Mouse (Mus musculus) heart, embryonic 12.5 days (tissue): ENCODE data around the gene B9d2. TPM values are rescaled to one million over a fixed set of nuclear protein-coding genes. Genes with fewer than 3 reads are reported as not detected.

ENCODE experiments used
- ATAC-seq: fragments of 200-750 bp; cut with Nextera tagmentation; 2 replicates; pipeline ENCODE4 v1.8.0; 2017; ENCODE audit warnings: moderate TSS enrichment, moderate library complexity; ENCODE audit not compliant: insufficient number of reproducible peaks, low FRiP score
- H3K27ac ChIP-seq: fragments of 300-500 bp; sonication (generic); 2 replicates; pipeline ENCODE4 v1.5.1; 2016; ENCODE audit warnings: mild to moderate bottlenecking, moderate library complexity; ENCODE audit not compliant: poor library complexity, severe bottlenecking
- H3K27me3 ChIP-seq: fragments of 300-500 bp; sonication (generic); replicated peaks from 2 replicates; pipeline ENCODE4 v1.6.1; 2016; ENCODE audit warnings: mild to moderate bottlenecking, moderate library complexity
- H3K36me3 ChIP-seq: fragments of 300-500 bp; sonication (generic); 2 replicates; pipeline ENCODE4 v1.6.1; 2016; ENCODE audit warnings: mild to moderate bottlenecking, moderate library complexity
- H3K4me1 ChIP-seq: fragments of 300-500 bp; sonication (generic); replicated peaks from 2 replicates; pipeline ENCODE4 v1.6.1; 2016; ENCODE audit warnings: mild to moderate bottlenecking
- H3K4me2 ChIP-seq: fragments of 300-500 bp; sonication (generic); 2 replicates; pipeline ENCODE4 v1.6.1; 2016; ENCODE audit warnings: mild to moderate bottlenecking, moderate library complexity
- H3K4me3 ChIP-seq: fragments of 300-500 bp; sonication (generic); 2 replicates; pipeline ENCODE4 v1.5.1; 2016; ENCODE audit warnings: mild to moderate bottlenecking
- H3K9ac ChIP-seq: fragments of 300-500 bp; sonication (generic); 2 replicates; pipeline ENCODE4 v1.6.1; 2016; ENCODE audit warnings: mild to moderate bottlenecking, moderate library complexity
- H3K9me3 ChIP-seq: fragments of 300-500 bp; sonication (generic); replicated peaks from 2 replicates; pipeline ENCODE4 v1.6.1; 2016; ENCODE audit warnings: mild to moderate bottlenecking, moderate library complexity
- WGBS: fragments of 180-500 bp; shearing (Covaris S2); methylation state at CpG from one replicate; pipeline ENCODE4 v1.1.7; 2016; 5-methylcytosine and 5-hydroxymethylcytosine counted together
- polyA plus RNA-seq: library from polyadenylated mRNA; unstranded; fragments of >200 nt; fragmentation: Nextera tagmentation; extraction: Ambion mirVana; gene quantifications from 2 replicates; pipeline ENCODE4 v1.2.1, GENCODE M21; 2016

Gene B9d2
- polyA plus RNA-seq, 1 experiment from 2014 or later, result 22.8 TPM

DNA sequence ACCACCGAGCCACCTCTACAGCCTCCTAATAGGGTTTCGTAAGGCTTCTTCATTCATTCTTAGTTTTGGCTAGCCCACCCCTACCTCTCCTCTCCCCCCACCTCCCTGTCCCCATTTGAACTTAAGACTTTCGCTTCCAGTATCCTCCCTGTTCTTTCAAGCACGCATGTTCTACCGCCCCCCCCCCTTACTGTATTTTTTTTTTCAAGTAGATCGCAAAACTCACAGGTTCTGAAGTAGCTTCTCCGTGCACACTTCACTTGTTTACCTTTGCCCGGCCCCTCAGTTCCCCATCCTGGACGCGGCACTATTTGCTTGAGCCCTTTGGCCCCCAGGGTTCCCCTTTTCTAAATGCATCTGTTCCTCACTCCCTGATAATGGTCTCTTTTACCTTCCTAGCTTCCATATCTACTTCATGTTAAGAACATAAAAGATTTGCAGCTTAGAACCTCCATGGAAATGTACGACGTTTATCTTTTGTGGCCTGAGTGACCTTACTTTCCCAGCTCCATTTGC, 28.3 kb upstream of the B9d2 start:
- no peak for ATAC-seq
- no peaks in the 10 kb centered on the region for H3K27me3 ChIP-seq
- H3K27ac ChIP-seq, result no peak overlapping the region
- H3K4me2 ChIP-seq, result no peak overlapping the region
- H3K4me3 ChIP-seq, result no peak overlapping the region
- peaks cover 7% of the 10 kb centered on the region; the same call in 1 of the 2 replicates for H3K4me1 ChIP-seq
- WGBS, result 89% methylated on average over 12 of the region's 12 CpGs
- no peak overlapping the region for H3K9ac ChIP-seq
- H3K36me3 ChIP-seq, result no peaks in the 10 kb centered on the region
- no peaks in the 10 kb centered on the region for H3K9me3 ChIP-seq

DNA sequence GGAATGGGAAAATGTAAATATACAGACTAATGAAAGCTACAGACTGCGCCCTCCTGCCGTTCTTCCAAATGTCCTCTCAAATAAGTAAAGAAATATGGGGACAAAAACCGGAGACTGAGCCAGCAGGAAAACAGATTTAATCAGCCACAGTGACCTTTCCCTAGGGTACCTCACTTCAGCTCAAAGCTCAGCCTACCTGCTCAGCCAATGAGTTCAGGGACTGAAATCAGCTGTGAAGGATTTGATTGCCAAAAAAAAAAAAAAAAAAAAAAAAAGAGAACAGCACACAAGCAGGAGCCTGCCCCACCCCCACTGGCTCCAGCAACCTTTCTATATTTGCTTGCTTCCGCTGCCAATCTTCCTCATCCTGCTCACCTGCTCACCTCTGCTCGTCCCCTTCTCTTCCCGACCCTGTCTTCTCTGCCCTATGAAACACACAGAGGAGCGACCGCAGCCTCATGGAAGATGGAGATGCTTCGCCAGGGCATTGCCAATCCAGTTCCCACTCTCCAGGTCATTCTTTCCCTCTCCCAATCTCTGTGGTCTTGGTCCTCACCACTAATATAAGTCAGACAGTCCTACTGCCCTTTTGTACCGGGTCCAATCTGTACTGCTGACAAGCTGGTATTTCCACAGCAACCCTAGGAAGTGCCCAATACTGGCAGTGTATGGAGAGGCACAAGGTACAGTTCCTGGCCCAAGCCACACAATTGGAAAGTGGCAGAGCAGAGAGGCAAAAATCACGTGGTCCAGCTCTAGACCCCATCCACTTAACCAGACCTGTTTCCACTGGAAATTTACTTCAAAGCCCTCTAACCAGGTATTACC, 24.8 kb upstream of the B9d2 start:
- 68% methylated on average over 11 of the region's 11 CpGs for WGBS
- Histone ChIP-seq H3K4me1 (peaks cover 23% of the 10 kb centered on the region), H3K27ac (no peak overlapping the region), H3K4me2 (no peak overlapping the region), H3K27me3 (no peaks in the 10 kb centered on the region), H3K4me3 (no peak overlapping the region), H3K9me3 (no peaks in the 10 kb centered on the region), H3K9ac (no peak overlapping the region), H3K36me3 (no peaks in the 10 kb centered on the region)
- ATAC-seq, result no peak

DNA sequence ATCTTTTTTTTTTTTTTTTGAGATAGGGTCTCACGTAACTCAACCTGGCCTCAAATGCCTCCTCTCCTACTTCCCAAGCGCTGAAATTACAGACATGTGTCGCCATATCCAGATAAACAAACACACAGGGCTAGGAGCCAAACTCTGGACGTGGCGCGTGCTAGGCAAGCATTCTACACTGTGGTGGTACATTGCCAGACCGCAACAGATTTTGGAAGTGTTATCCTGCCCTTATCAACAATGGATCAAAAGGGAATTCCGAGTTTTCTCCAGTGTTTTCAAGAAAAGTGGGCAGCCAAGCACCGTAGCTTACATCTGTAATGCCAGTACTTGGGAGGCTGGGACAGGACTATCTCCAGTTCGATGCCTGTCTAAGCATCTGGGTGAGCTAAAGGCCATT, 22.8 kb upstream of the B9d2 start:
- WGBS, result 31% methylated on average over 10 of the region's 10 CpGs
- Histone ChIP-seq H3K9me3 (no peaks in the 10 kb centered on the region), H3K4me3 (peak overlapping the region; percentile 72), H3K27me3 (no peaks in the 10 kb centered on the region), H3K4me1 (peaks cover 23% of the 10 kb centered on the region), H3K9ac (peak overlapping the region; percentile 80), H3K27ac (no peak overlapping the region), H3K36me3 (peaks cover 11% of the 10 kb centered on the region), H3K4me2 (peak overlapping the region; percentile 82)
- no peak for ATAC-seq

DNA sequence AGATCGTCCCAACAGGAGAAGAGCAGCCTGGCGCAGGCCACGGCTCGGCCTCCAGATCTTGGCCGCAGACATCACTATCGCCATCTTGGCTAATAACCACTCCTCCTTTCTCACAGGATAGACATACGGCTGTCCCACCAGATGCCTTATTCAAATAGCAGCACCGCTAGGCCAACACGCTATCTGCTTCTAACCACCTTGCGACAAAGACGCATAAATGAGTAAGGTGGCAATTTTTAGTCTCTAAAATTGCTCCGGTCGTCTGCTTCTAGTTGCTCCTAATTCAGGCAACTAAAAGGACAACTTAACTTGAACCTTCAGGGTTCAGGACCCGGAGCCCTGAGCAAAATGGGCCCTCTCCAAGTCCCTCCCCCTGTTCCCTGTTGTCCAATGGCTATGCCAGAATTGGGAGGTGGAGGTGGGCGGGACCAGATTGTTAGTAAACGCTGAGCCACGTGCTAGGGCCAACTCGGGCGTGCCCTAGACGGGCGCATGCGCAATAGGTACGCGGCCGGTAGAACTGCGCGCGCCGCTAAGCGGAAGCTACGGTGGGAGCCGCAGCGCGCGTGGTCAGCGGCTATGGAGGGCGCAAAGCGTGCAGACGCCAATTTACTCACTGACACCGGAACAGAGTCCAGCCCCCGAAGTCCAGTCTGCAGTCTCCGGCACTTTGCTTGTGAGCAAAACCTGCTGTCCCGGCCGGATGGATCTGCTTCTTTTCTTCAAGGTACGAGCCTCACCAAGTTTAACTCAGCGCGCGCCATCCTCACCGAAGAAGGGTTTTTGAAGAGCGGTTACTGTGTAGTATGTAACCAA, 21.7 kb upstream of the B9d2 start, which contains the start of the genes Bckdha and Exosc5:
TSS of gene Bckdha (minus strand) at position 325 of the 816 bp plus-strand sequence.
TSS of gene Exosc5 (plus strand) at position 508 of the 816 bp plus-strand sequence.
- ATAC-seq, result peak; percentile 100
- peaks cover 23% of the 10 kb centered on the region for H3K4me1 ChIP-seq

DNA sequence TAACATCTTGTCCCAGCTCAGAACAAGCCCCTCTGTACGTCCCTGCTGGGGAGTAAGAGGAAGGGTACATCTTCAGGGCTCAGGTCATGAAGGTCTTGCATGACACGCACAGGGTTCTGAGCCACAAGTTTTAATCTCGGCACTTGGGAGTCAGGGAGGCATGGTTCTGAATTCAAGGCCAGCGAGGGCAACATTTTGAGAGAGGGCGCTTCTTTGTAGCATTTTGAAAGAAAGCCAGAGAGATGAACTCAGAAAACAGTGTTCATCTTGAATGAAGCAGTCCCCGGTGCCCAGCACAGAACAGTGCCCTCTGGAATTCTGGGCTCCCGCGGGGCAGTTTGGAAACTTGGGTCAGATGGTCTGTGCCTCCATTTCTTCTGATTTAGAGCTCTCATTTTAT, 14.2 kb upstream of the B9d2 start:
- Histone ChIP-seq H3K27me3 (no peaks in the 10 kb centered on the region), H3K4me1 (no peaks in the 10 kb centered on the region), H3K4me3 (no peak overlapping the region), H3K36me3 (peaks cover 67% of the 10 kb centered on the region), H3K27ac (no peak overlapping the region), H3K4me2 (no peak overlapping the region), H3K9me3 (no peaks in the 10 kb centered on the region), H3K9ac (no peak overlapping the region)
- 93% methylated on average over 8 of the region's 8 CpGs for WGBS
- no peak for ATAC-seq

More for the DNA sequence above, 21.7 kb upstream of the B9d2 start, which contains the start of the genes Bckdha and Exosc5:
- Histone ChIP-seq H3K4me2 (peak within 1 kb of the TSS; percentile 82), H3K9me3 (no peaks in the 10 kb centered on the region), H3K4me3 (peak within 1 kb of the TSS; percentile 72), H3K36me3 (peaks cover 17% of the 10 kb centered on the region), H3K9ac (peak within 1 kb of the TSS; percentile 80), H3K27me3 (no peaks in the 10 kb centered on the region), H3K27ac (peak within 1 kb of the TSS; percentile 41)
- under 1% methylated on average over 50 of the region's 50 CpGs for WGBS

DNA sequence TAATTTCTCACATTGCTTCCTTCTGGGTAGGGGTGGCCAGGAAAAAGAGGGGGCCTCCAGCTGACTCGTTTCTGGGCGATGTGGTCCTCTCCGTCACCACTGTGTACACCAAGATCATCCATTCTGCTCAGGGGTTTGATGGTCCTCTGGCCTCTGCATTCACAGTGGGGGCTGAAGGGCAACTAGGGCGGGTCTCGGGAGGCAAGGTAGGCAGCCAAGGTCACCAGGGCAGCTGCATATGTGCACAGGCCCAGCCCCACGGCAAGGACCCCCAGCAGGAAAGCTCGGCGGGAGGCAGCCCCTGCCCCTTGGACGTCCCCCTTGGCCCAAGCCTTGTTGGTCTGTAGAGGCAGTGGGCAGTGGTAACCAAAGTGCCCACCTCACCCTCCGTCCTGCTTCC, 11.4 kb upstream of the B9d2 start:
- ATAC-seq, result no peak
- no peaks in the 10 kb centered on the region for H3K9me3 ChIP-seq
- H3K9ac ChIP-seq, result no peak overlapping the region
- no peak overlapping the region for H3K4me2 ChIP-seq
- H3K27ac ChIP-seq, result no peak overlapping the region
- H3K4me1 ChIP-seq, result no peaks in the 10 kb centered on the region
- WGBS, result 86% methylated on average over 10 of the region's 10 CpGs
- H3K27me3 ChIP-seq, result peaks cover 13% of the 10 kb centered on the region
- H3K4me3 ChIP-seq, result no peak overlapping the region
- peaks cover 49% of the 10 kb centered on the region for H3K36me3 ChIP-seq

DNA sequence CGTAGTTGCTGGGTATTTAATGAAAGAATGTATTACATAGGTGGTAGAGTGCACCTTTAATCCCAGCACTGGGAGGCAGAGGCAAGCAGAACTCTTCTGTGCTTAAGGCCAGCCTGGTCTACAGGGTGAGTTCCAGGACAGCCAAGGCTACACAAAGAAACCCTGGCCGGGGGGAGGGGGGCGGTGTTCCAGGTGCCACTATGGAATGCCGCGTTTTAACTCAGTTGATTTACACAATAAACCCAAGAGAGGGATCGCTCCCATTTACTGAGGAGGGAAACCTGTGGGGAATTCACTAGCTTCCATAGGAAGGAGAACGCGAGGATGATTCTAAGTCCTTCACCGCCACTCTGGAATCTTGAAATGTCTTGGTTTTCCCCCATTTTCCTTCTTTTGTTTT, 10.9 kb upstream of the B9d2 start:
- WGBS, result 77% methylated on average over 9 of the region's 9 CpGs
- Histone ChIP-seq H3K4me1 (peaks cover 1% of the 10 kb centered on the region; the same call in 1 of the 2 replicates), H3K9ac (no peak overlapping the region), H3K27ac (no peak overlapping the region), H3K9me3 (no peaks in the 10 kb centered on the region), H3K27me3 (peaks cover 17% of the 10 kb centered on the region), H3K4me3 (no peak overlapping the region), H3K36me3 (peaks cover 44% of the 10 kb centered on the region), H3K4me2 (no peak overlapping the region)
- no peak for ATAC-seq

DNA sequence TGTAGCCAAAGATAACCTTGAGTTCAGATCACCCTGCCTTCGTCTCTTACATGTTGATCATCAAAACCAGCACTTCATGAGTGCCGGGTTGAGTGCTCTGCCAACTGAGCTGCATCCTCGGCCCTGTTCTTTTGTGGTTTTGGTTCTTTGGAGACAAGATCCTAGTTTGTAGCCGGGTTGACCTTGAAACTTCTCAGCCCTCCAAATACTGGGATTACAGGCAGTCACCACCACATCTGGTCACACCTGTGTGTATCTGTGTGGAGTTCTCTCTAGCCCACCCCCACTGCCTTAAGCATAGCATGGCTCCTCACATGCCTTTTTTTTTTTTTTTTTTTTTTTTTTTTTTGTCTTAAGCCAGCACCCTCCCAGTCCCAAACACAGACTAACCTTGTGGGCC, 10.5 kb upstream of the B9d2 start:
- H3K4me1 ChIP-seq, result peaks cover 6% of the 10 kb centered on the region
- no peak overlapping the region for H3K27ac ChIP-seq
- H3K4me2 ChIP-seq, result no peak overlapping the region
- H3K9me3 ChIP-seq, result no peaks in the 10 kb centered on the region
- peaks cover 22% of the 10 kb centered on the region for H3K27me3 ChIP-seq
- no peak for ATAC-seq
- no peak overlapping the region for H3K4me3 ChIP-seq
- WGBS, result 81% methylated on average over 4 of the region's 4 CpGs
- no peak overlapping the region for H3K9ac ChIP-seq
- H3K36me3 ChIP-seq, result peaks cover 39% of the 10 kb centered on the region

DNA sequence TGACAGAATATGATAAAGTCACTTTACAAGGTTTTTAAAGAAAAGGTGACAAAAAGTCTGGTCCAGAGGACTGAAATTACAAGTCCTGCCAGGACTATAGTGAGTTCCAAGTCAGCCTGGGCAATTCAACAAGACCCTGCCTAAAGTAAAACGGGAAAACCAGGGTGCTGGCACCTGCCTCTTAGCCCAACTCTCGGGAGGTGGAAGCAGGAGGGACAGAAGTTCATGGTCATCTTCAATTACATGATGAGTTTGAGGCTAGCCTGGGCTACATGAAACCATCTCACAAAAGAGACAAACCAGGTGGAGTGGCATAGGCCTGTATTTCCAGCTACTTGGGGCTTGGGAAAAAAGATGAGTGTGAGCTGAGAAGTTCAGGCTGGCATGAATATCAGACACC, 8.9 kb upstream of the B9d2 start:
- no peaks in the 10 kb centered on the region for H3K9me3 ChIP-seq
- H3K9ac ChIP-seq, result no peak overlapping the region
- no peak overlapping the region for H3K4me3 ChIP-seq
- peaks cover 38% of the 10 kb centered on the region for H3K27me3 ChIP-seq
- H3K27ac ChIP-seq, result no peak overlapping the region
- H3K36me3 ChIP-seq, result peaks cover 26% of the 10 kb centered on the region
- peaks cover 8% of the 10 kb centered on the region for H3K4me1 ChIP-seq
- ATAC-seq, result no peak
- 62% methylated on average over 2 of the region's 2 CpGs for WGBS
- no peak overlapping the region for H3K4me2 ChIP-seq

DNA sequence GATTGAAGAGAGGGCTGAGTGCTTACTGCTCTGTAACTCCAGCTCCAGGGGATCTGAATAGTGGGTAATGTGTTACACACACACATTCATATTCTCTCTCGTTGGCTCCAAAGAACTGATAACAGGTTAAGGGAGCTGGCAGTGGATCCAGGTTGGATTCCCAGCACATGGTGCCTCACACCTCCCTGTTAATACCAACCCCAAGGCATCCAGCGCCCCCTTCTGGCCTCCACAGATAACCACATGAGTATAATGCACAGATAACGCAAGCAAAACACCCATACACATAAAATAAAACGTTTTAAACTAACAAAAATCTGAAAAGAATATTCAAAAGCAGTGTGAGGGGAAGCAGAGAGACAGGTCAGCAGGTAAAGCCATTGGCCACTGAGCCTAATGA, 8.1 kb upstream of the B9d2 start:
- H3K36me3 ChIP-seq, result peaks cover 20% of the 10 kb centered on the region
- WGBS, result 49% methylated on average over 4 of the region's 4 CpGs
- ATAC-seq, result no peak
- H3K9ac ChIP-seq, result no peak overlapping the region
- H3K27ac ChIP-seq, result no peak overlapping the region
- H3K9me3 ChIP-seq, result no peaks in the 10 kb centered on the region
- peaks cover 8% of the 10 kb centered on the region for H3K4me1 ChIP-seq
- H3K27me3 ChIP-seq, result peaks cover 43% of the 10 kb centered on the region
- H3K4me3 ChIP-seq, result no peak overlapping the region
- H3K4me2 ChIP-seq, result no peak overlapping the region

DNA sequence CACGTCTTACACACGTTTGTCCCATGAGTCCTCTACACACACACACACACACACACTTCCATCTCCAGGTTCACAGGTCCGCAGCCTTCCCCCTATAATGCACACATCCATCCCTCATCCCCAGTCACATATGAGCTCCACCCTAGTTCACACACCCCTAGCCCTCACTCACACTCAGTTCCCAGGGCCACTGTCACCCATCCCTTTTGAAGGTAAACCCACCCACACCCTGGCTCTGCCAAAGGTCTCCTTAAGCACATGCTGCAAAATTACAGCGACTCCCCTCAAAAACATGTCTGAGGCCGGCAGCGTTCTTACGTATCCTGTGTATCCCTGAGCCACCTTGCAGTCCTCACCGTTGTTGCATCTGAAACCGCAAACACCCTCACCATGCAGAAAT, 6.3 kb upstream of the B9d2 start:
- Histone ChIP-seq H3K36me3 (peaks cover under 1% of the 10 kb centered on the region; the same call in 1 of the 2 replicates), H3K4me2 (peak overlapping the region; percentile 64), H3K27ac (no peak overlapping the region), H3K4me3 (peak overlapping the region; percentile 37; the same call in 1 of the 2 replicates), H3K4me1 (peaks cover 8% of the 10 kb centered on the region), H3K9ac (no peak overlapping the region), H3K27me3 (peaks cover 43% of the 10 kb centered on the region), H3K9me3 (no peaks in the 10 kb centered on the region)
- 31% methylated on average over 9 of the region's 9 CpGs for WGBS
- no peak for ATAC-seq
